Mouse (Mus musculus) ES-Bruce4 (cell line): ENCODE measurements at regions not wholly inside any gene's neighbourhood (a gene's known extent, or its start where the extent isn't known, plus 50 kb on each side); places are given as distances from the start of the nearest gene placed in this dataset.

ENCODE experiments used
- H3K27ac ChIP-seq: 2 replicates; pipeline ENCODE4 v1.5.1; 2012; ENCODE audit warnings: low read length, inconsistent platforms; ENCODE audit not compliant: insufficient read depth
- H3K27me3 ChIP-seq: 2 replicates; pipeline ENCODE4 v1.6.1; 2012; ENCODE audit warnings: mild to moderate bottlenecking, low read length, inconsistent platforms; ENCODE audit not compliant: control insufficient read depth, poor library complexity, insufficient read depth, severe bottlenecking
- H3K36me3 ChIP-seq: 2 replicates; pipeline ENCODE4 v1.6.1; 2012; ENCODE audit warnings: inconsistent platforms, mild to moderate bottlenecking, low read length, moderate library complexity; ENCODE audit not compliant: control insufficient read depth, poor library complexity, insufficient read depth, severe bottlenecking
- H3K4me1 ChIP-seq: one replicate; pipeline ENCODE4 v1.8.1; 2011; ENCODE audit warnings: low read length; ENCODE audit not compliant: control insufficient read depth, insufficient read depth
- H3K4me3 ChIP-seq: 2 replicates; pipeline ENCODE4 v1.5.1; 2011; ENCODE audit warnings: low read depth, mild to moderate bottlenecking, low read length
- H3K9ac ChIP-seq: 2 replicates; pipeline ENCODE4 v1.6.1; 2012; ENCODE audit warnings: low read depth, mild to moderate bottlenecking, inconsistent platforms; ENCODE audit not compliant: poor library complexity, severe bottlenecking
- H3K9me3 ChIP-seq: replicated peaks from 2 replicates; pipeline ENCODE4 v1.6.1; 2012; ENCODE audit warnings: mild to moderate bottlenecking, low read length, inconsistent platforms; ENCODE audit not compliant: control insufficient read depth, poor library complexity, insufficient read depth, severe bottlenecking
- CTCF ChIP-seq: IDR thresholded peaks from one replicate; pipeline ENCODE4 v1.8.1; 2011; ENCODE audit warnings: low read depth, low read length
- EP300 ChIP-seq: IDR thresholded peaks from 2 replicates; pipeline ENCODE4 v1.6.1; 2011; ENCODE audit warnings: low read depth, low read length; ENCODE audit not compliant: insufficient read depth
- POLR2A ChIP-seq: IDR thresholded peaks from one replicate; pipeline ENCODE4 v1.8.1; 2011; ENCODE audit warnings: low read length; ENCODE audit not compliant: insufficient read depth

DNA sequence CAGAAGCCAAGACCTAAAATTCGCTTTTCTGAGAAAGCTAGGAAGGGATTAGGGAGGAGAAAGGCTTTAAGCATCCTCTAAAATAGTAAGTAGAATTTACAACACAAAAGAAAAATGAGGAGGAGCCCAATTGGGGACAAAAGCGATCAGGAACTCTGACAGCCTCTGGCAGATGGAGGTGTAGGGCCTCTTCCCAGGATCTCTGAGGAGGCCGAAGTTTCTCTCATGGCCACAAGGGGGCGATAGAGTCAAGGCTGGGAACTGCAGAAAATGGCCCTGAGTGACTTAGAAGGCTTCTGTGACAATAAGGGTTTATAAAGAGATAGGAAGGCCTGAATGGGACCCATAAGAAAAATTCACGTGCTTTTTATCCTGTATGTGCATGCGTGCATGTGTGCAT lies 77.8 kb upstream of the Grin2a start:
- H3K4me1 ChIP-seq = peaks cover 3% of the 10 kb centered on the region
- peak; percentile 84 for TF ChIP-seq CTCF
- no peak for TF ChIP-seq POLR2A
- TF ChIP-seq EP300 = no peak
- no peaks in the 10 kb centered on the region for H3K36me3 ChIP-seq

GRCm38 (mm10) chr16:10063491-10063890 lies 68.1 kb upstream of the Grin2a start:
- Histone ChIP-seq H3K27ac (no peak overlapping the region), H3K36me3 (no peaks in the 10 kb centered on the region), H3K4me3 (no peak overlapping the region), H3K27me3 (no peaks in the 10 kb centered on the region), H3K9me3 (no peaks in the 10 kb centered on the region), H3K9ac (no peak overlapping the region), H3K4me1 (no peaks in the 10 kb centered on the region)
- no peak for TF ChIP-seq CTCF
- TF ChIP-seq POLR2A = no peak
- TF ChIP-seq EP300 = no peak

More for the DNA sequence above, 77.8 kb upstream of the Grin2a start:
- no peaks in the 10 kb centered on the region for H3K27me3 ChIP-seq
- no peak overlapping the region for H3K9ac ChIP-seq
- no peak overlapping the region for H3K4me3 ChIP-seq
- no peaks in the 10 kb centered on the region for H3K9me3 ChIP-seq
- no peak overlapping the region for H3K27ac ChIP-seq

DNA sequence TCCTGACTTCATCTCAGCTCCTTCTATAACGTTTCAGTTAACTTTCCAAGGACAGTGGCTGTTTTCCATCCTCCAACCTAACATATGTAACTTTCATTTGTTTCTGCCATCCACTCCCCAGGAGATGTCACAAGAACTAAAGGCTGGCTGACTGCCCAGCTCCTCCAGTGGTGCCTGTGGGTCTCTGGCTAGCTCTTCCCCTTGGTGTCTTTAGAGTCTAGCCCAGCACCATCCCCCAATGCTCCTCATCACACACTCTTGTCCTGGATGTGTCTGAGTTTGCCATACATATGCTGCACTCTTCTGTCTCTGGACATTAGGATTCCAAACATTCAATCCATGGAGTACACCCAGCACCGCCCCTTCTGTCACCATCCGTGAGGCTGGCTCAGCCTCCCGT lies 62.7 kb upstream of the Grin2a start:
- no peak for TF ChIP-seq EP300
- TF ChIP-seq CTCF = no peak
- TF ChIP-seq POLR2A = no peak
- H3K36me3 ChIP-seq = no peaks in the 10 kb centered on the region

More for the DNA sequence above, 62.7 kb upstream of the Grin2a start:
- H3K27ac ChIP-seq = no peak overlapping the region
- H3K4me3 ChIP-seq = no peak overlapping the region
- no peak overlapping the region for H3K9ac ChIP-seq
- no peaks in the 10 kb centered on the region for H3K9me3 ChIP-seq
- no peaks in the 10 kb centered on the region for H3K4me1 ChIP-seq
- H3K27me3 ChIP-seq = no peaks in the 10 kb centered on the region
